Mouse (Mus musculus): ENCODE measurements at regions not wholly inside any gene's neighbourhood (a gene's known extent, or its start where the extent isn't known, plus 50 kb on each side); places are given as distances from the start of the nearest gene placed in this dataset.

DNA sequence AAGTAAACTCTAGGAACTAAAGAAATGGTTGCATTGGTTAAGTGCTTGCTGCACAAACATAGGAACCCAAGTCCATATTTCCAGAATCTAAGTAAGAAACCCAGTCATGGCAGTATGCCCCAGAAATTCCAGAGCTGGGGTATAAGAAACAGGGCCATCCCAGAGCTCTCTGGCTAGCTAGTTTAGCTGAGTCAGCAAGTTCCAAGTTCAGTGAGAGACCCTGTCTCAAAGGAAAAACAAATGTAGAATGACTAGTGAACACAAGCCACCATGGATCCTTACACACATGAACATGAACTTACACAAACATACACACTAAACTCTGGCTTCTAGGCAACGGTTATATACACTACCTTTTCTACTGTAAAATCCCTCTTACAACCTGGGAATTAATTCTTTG is 245.4 kb downstream of the Slc4a3 start:
- Histone ChIP-seq H3K4me1 (replicated peaks; ENCODE audit: control insufficient read depth, insufficient read depth, low read length) (0 out of 2 replicates have a peak, but pooled peaks cover under 1% of the 10 kb centered on the region), H3K9ac (no peak overlapping the region), H3K27me3 (ENCODE audit: control insufficient read depth, insufficient read depth, low read length) (no peaks in the 10 kb centered on the region), H3K27ac (no peak overlapping the region), H3K9me3 (ENCODE audit: control insufficient read depth, low read length) (peaks cover 14% of the 10 kb centered on the region; the same call in 1 of the 2 replicates), H3K4me2 (replicated peaks) (no peak overlapping the region), H3K4me3 (replicated peaks; ENCODE audit: low read length) (no peak overlapping the region), H3K36me3 (replicated peaks; ENCODE audit: control insufficient read depth, insufficient read depth) (no peaks in the 10 kb centered on the region)
- 80% methylated on average over 1 of the region's 1 CpGs for WGBS
- no peak for DNase-seq (ENCODE audit: low spot score)
- no peak for ATAC-seq (ENCODE audit: low FRiP score)

DNA sequence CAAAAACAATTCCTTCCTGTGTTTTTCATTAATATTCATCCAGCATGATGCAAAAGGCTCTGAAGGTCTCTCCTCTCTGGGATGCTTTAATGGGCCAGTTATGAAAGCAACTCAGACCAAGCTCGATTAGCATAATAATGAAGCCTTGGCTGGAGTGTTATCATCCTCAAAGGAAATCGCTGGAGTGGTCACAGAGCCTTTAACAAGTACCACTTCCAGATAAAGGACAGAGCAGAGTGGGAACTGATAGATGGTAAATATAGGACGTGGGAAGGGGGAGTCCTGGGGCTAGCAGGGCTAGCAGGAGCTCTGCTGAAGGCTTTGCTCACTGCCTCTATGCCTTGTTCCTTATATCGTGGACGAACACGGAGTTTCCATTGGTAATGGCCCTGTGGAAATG is 251.7 kb downstream of the Slc4a3 start:
- H3K9me3 ChIP-seq (ENCODE audit: control insufficient read depth, low read length) = peaks cover 9% of the 10 kb centered on the region; the same call in 1 of the 2 replicates
- H3K4me2 ChIP-seq (replicated peaks) = no peak overlapping the region
- no peaks in the 10 kb centered on the region; the same call in 1 of the 2 replicates for H3K4me1 ChIP-seq (replicated peaks; ENCODE audit: control insufficient read depth, insufficient read depth, low read length)
- H3K27me3 ChIP-seq (ENCODE audit: control insufficient read depth, insufficient read depth, low read length) = no peaks in the 10 kb centered on the region
- no peak for DNase-seq (ENCODE audit: low spot score)
- no peak overlapping the region for H3K4me3 ChIP-seq (replicated peaks; ENCODE audit: low read length)
- H3K36me3 ChIP-seq (replicated peaks; ENCODE audit: control insufficient read depth, insufficient read depth) = no peaks in the 10 kb centered on the region
- no peak overlapping the region for H3K27ac ChIP-seq
- no peak for ATAC-seq (ENCODE audit: low FRiP score)
- no peak overlapping the region for H3K9ac ChIP-seq
- 30% methylated on average over 6 of the region's 6 CpGs for WGBS

- no peaks in the 10 kb centered on the region; the same call in 1 of the 2 replicates for H3K4me1 ChIP-seq (replicated peaks; ENCODE audit: control insufficient read depth, insufficient read depth, low read length)
- no peak overlapping the region for H3K27ac ChIP-seq
- DNase-seq (ENCODE audit: low spot score) (no peak), ATAC-seq (ENCODE audit: low FRiP score) (no peak)
- no peak overlapping the region for H3K4me2 ChIP-seq (replicated peaks)
- H3K9me3 ChIP-seq (ENCODE audit: control insufficient read depth, low read length) = 0 out of 2 replicates have a peak, but pooled peaks cover 1% of the 10 kb centered on the region
- no peaks in the 10 kb centered on the region for H3K27me3 ChIP-seq (ENCODE audit: control insufficient read depth, insufficient read depth, low read length)
- 50% methylated on average over 6 of the region's 6 CpGs for WGBS
- H3K4me3 ChIP-seq (replicated peaks; ENCODE audit: low read length) = no peak overlapping the region
- no peaks in the 10 kb centered on the region for H3K36me3 ChIP-seq (replicated peaks; ENCODE audit: control insufficient read depth, insufficient read depth)
- no peak overlapping the region for H3K9ac ChIP-seq
Observed at GRCm38 (mm10) chr1:75798375-75799099, 252.5 kb downstream of the Slc4a3 start.

DNA sequence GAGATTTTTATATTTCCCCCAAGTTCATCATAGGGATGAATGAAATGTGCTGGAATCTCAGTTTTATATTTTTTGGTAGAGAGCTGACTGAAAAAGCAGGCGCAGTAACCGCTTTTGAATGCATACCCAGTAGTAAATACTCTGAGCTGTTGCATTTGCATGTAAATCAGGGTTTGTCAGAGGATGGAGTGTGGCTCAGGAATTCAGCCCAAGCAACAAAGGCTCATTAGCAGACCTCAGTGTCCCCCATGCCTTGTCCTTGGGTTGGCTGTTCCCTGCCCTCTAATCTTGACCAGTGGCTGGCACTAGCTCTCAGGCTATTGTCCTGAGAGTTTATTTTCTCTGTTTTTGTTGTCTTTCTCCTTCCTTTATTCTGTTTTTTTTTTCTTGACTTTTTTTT is 258.4 kb downstream of the Slc4a3 start:
- H3K4me3 ChIP-seq (replicated peaks; ENCODE audit: low read length) = no peak overlapping the region
- no peak overlapping the region for H3K9ac ChIP-seq
- ATAC-seq (ENCODE audit: low FRiP score) = no peak
- H3K27me3 ChIP-seq (ENCODE audit: control insufficient read depth, insufficient read depth, low read length) = no peaks in the 10 kb centered on the region
- H3K4me1 ChIP-seq (replicated peaks; ENCODE audit: control insufficient read depth, insufficient read depth, low read length) = peaks cover 9% of the 10 kb centered on the region; the same call in 1 of the 2 replicates
- no peak overlapping the region for H3K27ac ChIP-seq
- H3K9me3 ChIP-seq (ENCODE audit: control insufficient read depth, low read length) = no peaks in the 10 kb centered on the region
- no peak for DNase-seq (ENCODE audit: low spot score)
- WGBS = 17% methylated on average over 2 of the region's 2 CpGs
- H3K36me3 ChIP-seq (replicated peaks; ENCODE audit: control insufficient read depth, insufficient read depth) = no peaks in the 10 kb centered on the region
- H3K4me2 ChIP-seq (replicated peaks) = no peak overlapping the region

DNA sequence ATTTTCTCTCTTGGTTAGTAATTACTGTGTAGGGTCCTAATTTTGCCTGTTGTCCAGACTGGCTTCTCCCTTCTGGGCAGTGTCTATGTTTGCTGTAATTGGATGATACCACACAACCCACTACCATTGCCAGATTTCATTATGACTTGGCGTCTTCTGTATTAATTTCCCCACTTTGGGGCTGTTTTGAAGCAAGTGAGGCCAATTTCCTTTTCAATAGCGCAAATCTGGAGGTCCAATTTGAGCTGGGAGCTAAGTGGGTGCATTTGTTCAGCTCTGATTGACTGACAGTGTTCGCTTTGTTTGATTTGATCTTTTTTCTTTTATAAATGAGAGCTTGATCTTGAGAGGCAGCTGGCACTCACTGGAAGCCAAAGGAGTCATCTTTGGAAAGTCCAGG is 266.4 kb downstream of the Slc4a3 start:
- no peak for ATAC-seq (ENCODE audit: low FRiP score)
- H3K4me1 ChIP-seq (replicated peaks; ENCODE audit: control insufficient read depth, insufficient read depth, low read length) = no peaks in the 10 kb centered on the region
- H3K36me3 ChIP-seq (replicated peaks; ENCODE audit: control insufficient read depth, insufficient read depth) = no peaks in the 10 kb centered on the region
- no peak overlapping the region for H3K4me2 ChIP-seq (replicated peaks)
- WGBS = 79% methylated on average over 3 of the region's 3 CpGs
- no peaks in the 10 kb centered on the region for H3K9me3 ChIP-seq (ENCODE audit: control insufficient read depth, low read length)
- DNase-seq (ENCODE audit: low spot score) = no peak
- H3K9ac ChIP-seq = no peak overlapping the region
- no peak overlapping the region for H3K4me3 ChIP-seq (replicated peaks; ENCODE audit: low read length)
- H3K27me3 ChIP-seq (ENCODE audit: control insufficient read depth, insufficient read depth, low read length) = no peaks in the 10 kb centered on the region
- H3K27ac ChIP-seq = no peak overlapping the region

DNA sequence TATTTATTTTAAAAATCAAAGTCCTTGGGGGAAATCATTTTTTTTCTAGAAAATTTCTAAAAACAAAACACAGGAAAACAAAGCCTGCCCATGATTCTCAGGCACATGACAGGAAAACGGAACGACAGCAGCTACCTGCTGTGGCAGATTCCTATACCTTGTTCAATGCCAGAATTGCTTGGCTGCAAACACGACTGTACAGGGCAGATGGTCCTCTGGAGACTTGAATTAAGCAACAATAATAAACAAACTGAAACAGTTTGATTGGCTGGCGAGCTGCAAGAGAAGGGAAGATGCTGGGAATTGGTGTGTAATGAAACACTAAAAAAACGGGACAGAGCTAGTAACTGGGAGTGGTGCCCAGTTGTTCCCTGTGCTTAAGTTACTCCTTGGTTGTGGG is 280.1 kb downstream of the Slc4a3 start:
- no peak for ATAC-seq (ENCODE audit: low FRiP score)
- no peaks in the 10 kb centered on the region for H3K36me3 ChIP-seq (replicated peaks; ENCODE audit: control insufficient read depth, insufficient read depth)
- DNase-seq (ENCODE audit: low spot score) = no peak
- H3K4me2 ChIP-seq (replicated peaks) = no peak overlapping the region
- no peak overlapping the region for H3K27ac ChIP-seq
- no peak overlapping the region for H3K4me3 ChIP-seq (replicated peaks; ENCODE audit: low read length)
- H3K9me3 ChIP-seq (ENCODE audit: control insufficient read depth, low read length) = no peaks in the 10 kb centered on the region
- H3K27me3 ChIP-seq (ENCODE audit: control insufficient read depth, insufficient read depth, low read length) = no peaks in the 10 kb centered on the region
- no peak overlapping the region for H3K9ac ChIP-seq
- 52% methylated on average over 5 of the region's 5 CpGs for WGBS
- peaks cover 7% of the 10 kb centered on the region; the same call in 1 of the 2 replicates for H3K4me1 ChIP-seq (replicated peaks; ENCODE audit: control insufficient read depth, insufficient read depth, low read length)

DNA sequence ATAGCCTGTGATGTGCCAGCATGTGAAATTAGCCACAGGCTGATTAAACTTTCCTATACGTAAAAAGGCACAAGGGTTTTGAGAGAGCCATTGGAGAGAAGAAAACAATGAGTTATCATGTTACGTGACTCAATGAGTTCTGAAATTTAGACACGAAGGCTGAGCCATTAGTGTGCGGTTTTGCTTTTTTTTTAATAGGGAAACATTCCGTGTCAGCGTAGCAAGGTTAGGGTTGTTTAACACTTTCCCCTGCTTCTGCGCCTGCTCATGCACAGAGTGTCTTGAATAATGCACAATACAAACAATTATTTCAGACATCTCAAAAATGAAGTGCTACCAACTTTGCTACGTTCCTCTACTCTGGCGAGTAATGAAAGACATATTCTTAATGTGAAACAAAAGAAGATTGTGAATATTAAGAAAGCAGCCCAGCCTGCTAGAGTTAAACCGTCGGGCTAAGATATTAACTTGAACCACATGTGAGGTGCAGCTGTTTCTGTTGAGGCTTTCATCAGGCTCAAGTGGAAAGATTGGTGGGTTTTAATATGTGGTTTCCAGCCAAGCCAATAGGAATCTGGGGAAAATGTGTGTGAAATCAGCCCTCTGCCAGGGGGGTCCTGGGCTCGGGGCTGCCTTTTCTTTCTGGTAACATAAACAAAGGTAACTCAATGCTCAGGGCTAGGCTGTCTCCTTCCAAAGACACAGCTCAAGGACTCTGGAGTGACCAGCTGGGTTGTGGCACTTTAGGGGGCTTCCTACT is 287.2 kb downstream of the Slc4a3 start:
- no peak for DNase-seq (ENCODE audit: low spot score)

DNA sequence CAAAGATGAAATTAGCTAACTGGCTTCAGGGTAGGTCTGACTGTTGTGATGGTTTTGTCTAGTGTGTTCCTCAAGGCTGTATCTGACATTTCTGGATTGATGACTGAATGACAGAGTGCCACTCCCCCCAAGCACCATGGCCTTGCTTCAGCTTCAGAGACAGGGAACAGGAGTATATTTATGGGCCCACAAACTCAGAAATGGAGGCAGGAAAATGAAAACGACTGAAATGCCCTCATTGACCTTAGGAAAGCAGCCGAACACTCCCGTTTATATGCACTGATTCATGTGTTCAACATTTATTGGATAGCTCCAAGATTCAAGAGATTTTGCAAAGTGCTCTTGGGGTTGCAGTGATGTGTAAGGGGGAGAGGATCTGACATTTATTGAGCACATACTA is 288.3 kb downstream of the Slc4a3 start:
- ATAC-seq (ENCODE audit: low FRiP score) = no peak
- no peaks in the 10 kb centered on the region for H3K9me3 ChIP-seq (ENCODE audit: control insufficient read depth, low read length)

More for the DNA sequence above, 287.2 kb downstream of the Slc4a3 start:
- Histone ChIP-seq H3K4me1 (replicated peaks; ENCODE audit: control insufficient read depth, insufficient read depth, low read length) (no peaks in the 10 kb centered on the region), H3K36me3 (replicated peaks; ENCODE audit: control insufficient read depth, insufficient read depth) (no peaks in the 10 kb centered on the region), H3K27me3 (ENCODE audit: control insufficient read depth, insufficient read depth, low read length) (no peaks in the 10 kb centered on the region), H3K9ac (no peak overlapping the region), H3K9me3 (ENCODE audit: control insufficient read depth, low read length) (no peaks in the 10 kb centered on the region), H3K27ac (no peak overlapping the region), H3K4me3 (replicated peaks; ENCODE audit: low read length) (no peak overlapping the region), H3K4me2 (replicated peaks) (no peak overlapping the region)
- ATAC-seq (ENCODE audit: low FRiP score) = no peak
- 55% methylated on average over 12 of the region's 12 CpGs for WGBS

GRCm38 (mm10) chr1:75839551-75840223 is 293.6 kb downstream of the Slc4a3 start:
- Histone ChIP-seq H3K4me2 (replicated peaks) (no peak overlapping the region), H3K9me3 (ENCODE audit: control insufficient read depth, low read length) (no peaks in the 10 kb centered on the region), H3K4me3 (replicated peaks; ENCODE audit: low read length) (no peak overlapping the region), H3K27me3 (ENCODE audit: control insufficient read depth, insufficient read depth, low read length) (no peaks in the 10 kb centered on the region), H3K36me3 (replicated peaks; ENCODE audit: control insufficient read depth, insufficient read depth) (no peaks in the 10 kb centered on the region), H3K27ac (no peak overlapping the region), H3K4me1 (replicated peaks; ENCODE audit: control insufficient read depth, insufficient read depth, low read length) (no peaks in the 10 kb centered on the region), H3K9ac (no peak overlapping the region)
- DNase-seq (ENCODE audit: low spot score) (no peak), ATAC-seq (ENCODE audit: low FRiP score) (no peak)
- WGBS = 88% methylated on average over 11 of the region's 11 CpGs

More for the DNA sequence above, 288.3 kb downstream of the Slc4a3 start:
- H3K27ac ChIP-seq = no peak overlapping the region
- no peak overlapping the region for H3K9ac ChIP-seq
- 88% methylated on average over 3 of the region's 3 CpGs for WGBS
- DNase-seq (ENCODE audit: low spot score) = no peak
- no peaks in the 10 kb centered on the region for H3K27me3 ChIP-seq (ENCODE audit: control insufficient read depth, insufficient read depth, low read length)
- no peaks in the 10 kb centered on the region for H3K4me1 ChIP-seq (replicated peaks; ENCODE audit: control insufficient read depth, insufficient read depth, low read length)
- H3K4me3 ChIP-seq (replicated peaks; ENCODE audit: low read length) = no peak overlapping the region
- no peak overlapping the region for H3K4me2 ChIP-seq (replicated peaks)
- H3K36me3 ChIP-seq (replicated peaks; ENCODE audit: control insufficient read depth, insufficient read depth) = no peaks in the 10 kb centered on the region
